Mouse (Mus musculus) CD4-positive, CD25-positive, alpha-beta regulatory T cell (primary cell): ENCODE results near the gene Duxbl3. TPM values are rescaled to one million over a fixed set of nuclear protein-coding genes. Genes with fewer than 3 reads are reported as not detected.

Source experiments
- polyA plus RNA-seq: library from polyadenylated mRNA; unstranded; fragments of 100-300 nt; shearing (Covaris generic); gene quantifications from one replicate; pipeline ENCODE4 v1.2.1, GENCODE M21; 2017

The Duxbl3 gene
- not detected for polyA plus RNA-seq

DNA sequence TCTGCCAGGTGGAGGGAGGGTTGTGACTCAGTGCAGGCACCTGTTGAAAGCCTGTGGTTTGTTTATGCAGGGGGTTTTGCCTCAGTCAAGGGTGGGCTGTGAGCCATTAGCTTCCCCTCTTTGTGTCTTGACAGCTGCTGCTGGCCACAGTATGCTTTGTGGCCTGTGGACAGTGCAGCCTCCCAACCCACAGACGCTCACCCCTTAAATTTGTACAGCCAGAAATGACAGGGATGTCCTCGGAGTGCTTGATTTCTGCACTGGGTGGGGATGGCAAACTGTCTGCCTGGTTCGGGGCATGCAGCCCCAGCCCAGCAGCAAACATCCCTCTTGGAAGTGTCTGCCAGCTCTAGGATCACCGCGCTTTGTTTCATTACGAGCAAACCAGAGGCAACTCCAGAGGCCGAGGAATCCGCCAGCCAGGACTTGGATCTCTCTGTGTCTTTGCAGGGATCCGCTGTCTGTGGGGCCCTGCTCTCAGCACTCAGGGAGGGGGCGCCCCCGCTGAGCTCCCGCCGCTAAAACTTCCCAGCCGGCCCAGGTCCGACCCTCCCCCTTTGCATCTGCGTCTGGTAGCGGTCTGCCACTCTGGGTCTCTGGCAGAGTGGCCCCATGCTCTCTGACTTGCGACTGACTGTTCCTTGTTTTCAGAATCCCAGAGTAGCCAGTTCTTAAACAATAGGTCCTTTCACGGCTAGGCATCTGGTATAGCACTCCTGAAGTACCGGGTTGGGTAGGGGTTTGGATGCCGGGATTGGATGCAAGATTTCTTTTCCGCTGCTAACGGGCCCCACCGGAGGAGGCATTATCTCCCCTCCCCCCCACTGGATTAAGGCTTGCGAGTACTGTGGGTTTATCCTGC, at the start of gene Duxbl3:
TSS of gene Duxbl3 (plus strand) at position 207 of the 862 bp plus-strand sequence.

Other genes with a start within 250 kb of the Duxbl3 start
- not detected for gene Gm9780, start 215.3 kb upstream of the Duxbl3 start, polyA plus RNA-seq
- 189 TPM for gene Tmem254c, start 190.6 kb upstream of the Duxbl3 start, polyA plus RNA-seq
- gene Cphx2, start 176.4 kb upstream of the Duxbl3 start, polyA plus RNA-seq: not detected
- gene Cphx3, start 175.7 kb upstream of the Duxbl3 start, polyA plus RNA-seq: not detected
- not detected for gene Duxbl2, start 139.6 kb upstream of the Duxbl3 start, polyA plus RNA-seq
- gene Plac9b, start 75.5 kb upstream of the Duxbl3 start, polyA plus RNA-seq: 0.29 TPM
- 60.8 TPM for gene Tmem254b, start 50.9 kb upstream of the Duxbl3 start, polyA plus RNA-seq